Mouse (Mus musculus) adipocyte (in vitro differentiated cells): ENCODE results near the gene Zic2.

ENCODE experiments used
- DNase-seq: peaks from one replicate; pipeline ENCODE4 v3.0.0-alpha.2; 2016; ENCODE audit warnings: low spot score

Gene Zic2

GRCm38 (mm10) chr14:122476822-122477215, 1.6 kb downstream of the Zic2 start:
- DNase-seq = no peak

GRCm38 (mm10) chr14:122477261-122477671, 2.0 kb downstream of the Zic2 start:
- DNase-seq = no peak

- DNase-seq = no peak
These were observed 2.8 kb downstream of the Zic2 start for GRCm38 (mm10) chr14:122477971-122478573.

- DNase-seq = no peak
These were observed 3.4 kb downstream of the Zic2 start for GRCm38 (mm10) chr14:122478574-122479011.

- no peak for DNase-seq
These were observed 4.3 kb downstream of the Zic2 start for GRCm38 (mm10) chr14:122479461-122480109.

- no peak for DNase-seq
These were observed 5.1 kb downstream of the Zic2 start for GRCm38 (mm10) chr14:122480355-122480754.

- DNase-seq = no peak
These were observed 5.9 kb downstream of the Zic2 start for GRCm38 (mm10) chr14:122481181-122481580.

- no peak for DNase-seq
These were observed 7.1 kb downstream of the Zic2 start for GRCm38 (mm10) chr14:122482081-122483023.

- DNase-seq = no peak
These were observed 7.8 kb downstream of the Zic2 start for GRCm38 (mm10) chr14:122483024-122483385.

- no peak for DNase-seq
These were observed 8.6 kb downstream of the Zic2 start for GRCm38 (mm10) chr14:122483556-122484421.

- no peak for DNase-seq
These were observed 9.2 kb downstream of the Zic2 start for GRCm38 (mm10) chr14:122484458-122484843.

GRCm38 (mm10) chr14:122484844-122485551, 9.8 kb downstream of the Zic2 start:
- no peak for DNase-seq

GRCm38 (mm10) chr14:122485635-122486181, 10.5 kb downstream of the Zic2 start:
- DNase-seq = no peak

- no peak for DNase-seq
These were observed 11.4 kb downstream of the Zic2 start for GRCm38 (mm10) chr14:122486611-122487010.

GRCm38 (mm10) chr14:122487366-122487765, 12.1 kb downstream of the Zic2 start:
- no peak for DNase-seq

- no peak for DNase-seq
These were observed 13.8 kb downstream of the Zic2 start for GRCm38 (mm10) chr14:122489041-122489440.

GRCm38 (mm10) chr14:122489686-122490414, 14.6 kb downstream of the Zic2 start:
- no peak for DNase-seq

- no peak for DNase-seq
These were observed 15.4 kb downstream of the Zic2 start, which contains the start of gene Gm10837 for GRCm38 (mm10) chr14:122490441-122491328. TSS of gene Gm10837 (plus strand) at chr14:122490586.

GRCm38 (mm10) chr14:122491521-122491920, 16.3 kb downstream of the Zic2 start:
- DNase-seq = no peak
